Mouse (Mus musculus) layer of hippocampus, postnatal 36 days (tissue): Measurements from ENCODE around the gene Tmem238. TPM values are rescaled to one million over a fixed set of nuclear protein-coding genes. Genes with fewer than 3 reads are reported as not detected.

ENCODE experiments used
- DNase-seq, 2 experiments: peaks; one replicate each; pipeline ENCODE4 v3.0.0; 2022
- total RNA-seq, 2 experiments: library from RNA; stranded (reverse); gene quantifications; 2 replicates each; pipeline ENCODE4 v1.2.3; 2021

Tmem238 gene
- total RNA-seq, 2 experiments from 2014 or later = 1.4 to 2.0 TPM

DNA sequence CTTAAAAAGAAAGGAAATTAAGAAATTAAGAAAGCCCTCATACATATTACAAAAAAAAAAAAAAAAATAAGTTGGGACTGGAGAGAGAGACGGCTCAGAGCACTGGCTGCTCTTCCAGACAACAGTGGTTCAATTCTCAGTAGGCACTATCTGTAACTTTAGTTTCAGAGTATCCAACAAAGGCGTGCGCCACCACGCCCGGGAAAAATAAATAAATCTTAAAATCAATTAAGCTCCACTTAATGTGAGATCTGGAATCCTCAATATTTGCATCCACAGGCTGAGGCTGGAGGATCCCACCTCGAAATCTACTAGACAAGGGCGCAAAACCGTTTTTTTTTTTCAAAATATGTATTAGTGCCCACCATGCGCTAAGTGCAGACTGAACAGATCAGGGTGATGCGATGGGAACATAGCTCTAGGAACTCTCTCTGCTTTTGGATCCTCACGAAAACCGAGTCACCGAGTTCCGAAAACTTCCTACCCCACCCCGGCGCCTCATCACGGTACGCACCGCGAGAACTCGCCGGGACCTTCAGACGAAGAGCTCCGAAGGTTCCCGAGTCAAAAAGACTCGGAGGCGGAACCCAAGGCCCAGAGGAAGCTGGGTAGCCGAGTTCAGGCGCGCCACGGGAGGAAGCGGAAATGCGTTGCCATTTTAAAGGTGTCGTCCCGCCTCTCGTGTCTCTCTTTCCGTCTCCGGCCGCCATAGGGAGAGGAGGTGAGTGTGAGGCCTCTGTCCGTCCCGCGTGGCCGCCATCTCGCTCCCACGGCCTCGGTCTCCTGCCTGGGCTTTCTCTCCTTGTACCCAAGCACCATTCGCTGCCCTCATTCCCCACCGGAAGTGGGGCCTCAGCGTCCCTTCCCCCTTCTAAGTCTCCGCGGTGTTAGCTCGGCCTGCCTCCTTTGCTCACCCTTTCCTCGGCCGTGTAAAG, 3.1 kb upstream of the Tmem238 start, which contains the start of gene Rpl28:
Gene Rpl28 (plus strand): TSS at position 597 of the 935 bp plus-strand sequence.
- peak; percentile 94 to 95 for DNase-seq

GRCm38 (mm10) chr7:4788499-4789435, 689 bp downstream of the Tmem238 start:
- DNase-seq = peak; percentile 65 to 66

DNA sequence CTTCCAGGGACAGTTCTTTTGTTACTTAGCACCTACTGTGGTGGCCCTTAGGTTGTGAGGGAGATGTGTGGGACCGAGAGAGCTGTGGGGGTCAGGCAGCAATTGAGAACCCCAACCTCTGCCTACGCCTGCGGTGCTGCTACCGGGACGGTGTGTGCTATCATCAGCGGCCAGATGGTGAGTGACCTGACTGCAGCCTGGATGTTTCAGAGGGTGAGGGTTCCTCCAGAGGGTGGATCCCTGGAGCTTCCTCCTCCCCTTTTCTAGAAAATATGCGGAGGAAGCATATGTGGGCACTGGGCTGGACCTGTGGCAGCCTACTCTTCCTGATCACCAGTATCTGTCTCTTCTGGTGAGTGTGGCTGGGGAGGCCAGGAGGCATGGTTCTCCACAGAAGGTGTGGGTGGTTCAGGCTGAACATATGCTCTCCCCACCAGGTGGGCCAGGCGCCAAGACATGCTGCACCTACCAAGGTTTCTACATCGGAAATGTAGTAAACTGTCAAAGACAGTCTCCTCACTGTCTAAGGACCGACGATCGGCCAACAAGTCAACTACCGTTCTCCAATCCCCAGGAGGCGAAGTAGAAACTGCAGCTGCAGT, 5.7 kb downstream of the Tmem238 start:
- DNase-seq = no peak

- DNase-seq = no peak
These were observed 6.7 kb downstream of the Tmem238 start, which contains the start of the genes Il11 and Tmem190 for GRCm38 (mm10) chr7:4782759-4783158. Il11 (minus strand) TSS chr7:4782859. Tmem190 (plus strand) TSS chr7:4782937.

DNA sequence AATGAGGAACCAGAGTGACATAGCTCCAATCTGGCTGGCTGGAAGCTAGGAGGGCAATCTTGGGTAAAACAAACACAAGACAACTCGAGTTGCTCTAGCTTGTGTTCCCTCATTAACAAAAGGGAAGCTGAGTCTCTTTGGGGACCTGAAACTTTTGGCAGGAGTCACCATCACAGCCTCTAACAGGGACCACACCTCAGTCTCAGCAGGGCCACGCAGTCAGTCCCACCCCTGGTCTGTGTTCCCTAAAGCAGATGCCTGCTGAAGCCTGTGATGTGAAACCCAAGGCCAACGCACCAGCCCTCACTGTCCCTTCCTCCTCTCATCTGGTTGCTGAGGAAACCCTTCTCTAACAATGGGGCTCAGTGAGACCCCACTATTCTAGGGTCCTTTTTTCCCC, 7.3 kb downstream of the Tmem238 start:
- no peak for DNase-seq

DNA sequence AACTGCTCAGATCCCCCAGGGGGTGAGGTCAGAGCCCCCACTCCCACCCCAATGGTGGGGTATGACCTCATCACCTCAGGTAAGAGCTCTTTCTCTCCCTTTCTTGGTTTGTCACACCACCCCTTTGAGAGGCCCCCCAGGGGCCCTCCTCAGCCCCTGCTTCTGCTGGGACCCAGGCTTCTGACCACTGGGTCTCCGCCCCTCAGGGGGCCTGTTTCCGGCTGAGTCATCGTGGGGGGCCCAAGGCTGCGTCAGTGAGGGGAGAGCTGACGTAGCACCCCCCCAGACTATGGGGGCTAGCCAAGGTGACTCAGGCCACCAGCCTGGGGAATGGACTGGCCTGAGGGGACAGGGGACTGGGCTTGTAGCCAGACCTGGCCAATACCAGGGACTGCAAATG, 9.5 kb downstream of the Tmem238 start:
- no peak for DNase-seq

- DNase-seq = no peak
These were observed 11.4 kb downstream of the Tmem238 start for GRCm38 (mm10) chr7:4777851-4778637.

DNA sequence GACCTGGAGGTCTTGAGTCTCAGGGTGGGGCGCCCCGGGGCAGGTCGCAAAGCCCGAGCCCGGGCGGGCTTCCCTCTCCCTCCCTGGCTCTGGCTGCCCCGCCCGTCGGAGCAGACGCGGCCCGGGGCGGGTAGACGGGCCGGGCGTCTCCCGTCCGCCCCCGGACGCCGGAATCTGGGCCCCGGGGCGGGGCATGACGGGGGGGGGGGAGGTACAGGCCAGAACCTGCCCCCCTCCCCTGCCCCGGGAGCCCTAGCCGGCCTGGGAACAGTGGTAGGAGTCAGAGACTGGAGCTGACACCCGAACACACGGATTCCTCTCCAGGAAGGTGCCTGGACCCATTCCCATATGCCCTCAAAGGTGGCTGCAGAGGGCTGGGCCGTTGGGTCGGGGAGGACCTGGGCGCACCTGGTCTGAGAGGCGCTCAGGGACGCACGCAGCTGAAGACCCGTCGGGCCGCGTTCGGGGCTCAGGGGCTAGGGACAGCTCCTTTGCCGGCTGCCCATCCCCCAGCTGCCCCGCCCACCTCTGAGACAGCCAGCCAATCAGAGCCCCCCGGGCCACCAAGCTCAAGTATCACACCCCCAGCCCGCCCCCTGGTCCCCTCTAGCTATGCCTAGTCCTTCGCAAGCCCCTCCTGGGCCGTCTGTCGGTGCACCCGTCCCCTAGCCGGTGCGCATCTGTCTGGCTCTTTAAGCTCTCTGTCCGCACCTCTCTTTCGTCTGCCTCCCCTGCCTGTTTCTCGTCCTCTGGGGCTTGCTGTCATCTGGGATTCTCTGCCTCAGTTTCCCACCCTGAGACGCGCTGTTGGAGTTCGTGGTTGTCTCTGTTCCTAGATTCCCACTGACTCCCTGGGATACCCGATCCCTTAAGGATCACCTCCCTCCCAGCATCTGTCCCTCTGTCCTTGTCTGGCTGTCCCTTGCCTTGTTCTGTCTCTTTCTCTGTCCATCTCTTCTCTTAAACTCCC, 12.3 kb downstream of the Tmem238 start:
- no peak for DNase-seq

DNA sequence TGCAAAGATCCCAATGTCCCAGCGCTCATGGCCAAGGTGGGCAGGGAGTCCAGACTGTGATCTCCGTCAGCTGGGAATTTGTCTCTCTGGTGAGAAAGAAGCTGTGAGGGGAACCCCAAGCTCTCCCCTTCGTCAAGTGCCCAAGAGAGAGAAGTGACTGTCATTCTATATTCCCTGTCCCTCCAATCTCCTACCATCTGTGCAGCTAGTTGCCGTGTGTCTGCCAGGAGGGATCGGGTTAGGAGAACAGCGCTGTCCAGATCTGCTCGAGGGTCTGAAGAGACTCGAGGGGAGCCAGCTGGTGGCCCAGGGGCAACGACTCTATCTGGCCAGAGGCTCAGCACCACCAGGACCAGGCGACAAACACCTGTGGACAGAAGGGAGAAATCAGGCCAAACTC, 13.3 kb downstream of the Tmem238 start:
- DNase-seq = no peak

- DNase-seq = no peak
These were observed 18.3 kb downstream of the Tmem238 start, which contains the start of gene Fam71e2 for GRCm38 (mm10) chr7:4771202-4771601. Fam71e2 (minus strand) TSS chr7:4771302.

DNA sequence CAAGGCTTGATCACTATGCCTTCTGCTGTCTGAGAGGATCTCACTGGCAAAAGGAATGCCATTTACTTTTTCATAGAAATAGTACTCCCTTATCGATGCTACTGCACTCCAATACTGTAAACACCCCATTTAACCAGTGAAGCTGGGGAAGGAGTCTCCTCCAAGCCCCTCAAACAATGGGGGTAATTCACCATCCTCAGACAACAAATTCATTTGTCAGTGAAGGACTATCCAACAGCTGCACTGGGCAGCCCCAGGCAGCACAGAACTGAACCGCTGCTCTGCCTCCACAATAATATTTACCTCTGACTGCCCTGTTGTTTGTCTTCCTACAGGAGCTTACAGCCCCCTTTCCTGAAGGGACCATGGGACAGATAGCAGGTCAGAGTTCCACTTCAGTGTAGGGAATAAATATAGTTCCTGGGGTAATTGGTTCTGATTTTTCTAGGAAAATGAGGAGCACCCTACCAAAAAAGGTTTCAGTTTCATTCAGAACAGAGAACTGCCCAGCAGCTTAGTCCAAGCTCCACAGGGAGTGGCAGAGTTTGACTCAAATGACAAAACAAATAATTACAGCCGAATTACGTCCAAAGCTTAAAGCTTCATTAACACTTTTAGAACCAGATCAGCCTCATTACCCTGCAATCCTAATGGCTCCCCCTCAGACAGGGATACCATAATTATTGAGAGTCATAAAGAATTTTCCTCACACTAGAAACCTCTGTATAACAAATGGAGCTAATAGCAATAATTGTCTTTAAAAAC, 24.3 kb downstream of the Tmem238 start:
- DNase-seq = no peak

DNA sequence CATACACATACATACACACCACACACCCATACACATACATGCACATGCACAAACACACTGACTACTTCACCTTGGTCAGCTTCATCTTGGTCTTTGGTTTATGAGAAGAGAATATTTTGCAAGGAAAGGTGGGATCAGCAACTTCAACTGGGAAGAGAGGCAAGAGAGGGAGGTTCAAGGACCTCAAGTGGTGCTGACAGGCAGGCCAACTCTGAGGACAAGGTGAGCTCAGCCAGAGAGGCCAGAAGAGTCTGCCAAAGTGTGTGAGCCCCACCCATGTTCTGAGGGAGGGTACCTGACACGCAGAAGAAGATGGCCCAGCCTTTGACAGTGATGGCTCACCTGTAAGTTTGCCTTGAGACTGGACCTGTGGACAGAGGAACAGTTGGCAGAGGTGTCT, 29.8 kb downstream of the Tmem238 start:
- DNase-seq = no peak

GRCm38 (mm10) chr7:4752821-4753570, 36.5 kb downstream of the Tmem238 start, which contains the start of gene Cox6b2:
Cox6b2 (minus strand) TSS chr7:4753094.
- DNase-seq = peak in 1 of 2 experiments; percentile 44

DNA sequence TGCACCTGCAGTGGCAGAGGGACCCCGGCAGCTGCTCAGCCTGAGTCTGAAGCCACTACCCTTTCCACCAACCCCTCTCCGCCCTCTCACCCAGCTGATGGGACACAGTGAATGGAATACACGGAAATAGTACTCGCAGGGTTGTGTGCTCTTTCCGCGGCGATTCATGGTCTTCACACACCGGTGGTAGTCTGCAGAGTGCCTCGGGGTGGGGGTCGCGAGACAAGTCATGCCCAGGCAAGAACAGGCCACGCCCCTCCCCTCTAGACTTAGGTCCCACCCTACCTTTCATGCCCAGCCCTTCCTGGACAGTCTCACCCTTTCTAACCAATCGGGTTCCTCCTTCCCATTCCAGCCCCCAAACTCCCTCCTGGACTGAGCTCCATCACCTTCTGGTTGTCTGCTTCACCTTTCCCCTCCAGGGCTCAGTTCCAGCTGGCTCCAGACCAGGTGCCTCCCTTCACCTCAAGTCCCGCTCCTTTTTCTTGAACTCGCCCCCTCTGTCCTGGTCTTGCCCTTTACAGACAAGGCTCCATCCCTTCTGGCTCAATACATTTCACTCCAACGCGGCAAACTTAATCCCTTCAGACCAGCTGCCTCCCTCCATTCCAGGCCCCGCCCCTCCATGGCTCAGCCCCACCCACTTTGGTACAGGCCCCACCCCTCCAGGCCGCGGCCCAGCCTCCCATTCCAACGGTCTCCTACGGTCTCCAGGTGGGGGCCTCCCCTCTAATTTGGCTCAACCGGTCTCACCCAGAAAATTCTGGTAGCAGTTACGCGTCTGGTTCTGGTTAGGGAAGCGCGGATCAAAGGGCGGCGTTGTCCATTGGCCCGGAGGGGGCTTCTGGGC, 37.3 kb downstream of the Tmem238 start:
- DNase-seq = no peak

- no peak for DNase-seq
These were observed 40.3 kb downstream of the Tmem238 start for GRCm38 (mm10) chr7:4749169-4749568.

GRCm38 (mm10) chr7:4748321-4748720, 41.1 kb downstream of the Tmem238 start:
- DNase-seq = no peak

DNA sequence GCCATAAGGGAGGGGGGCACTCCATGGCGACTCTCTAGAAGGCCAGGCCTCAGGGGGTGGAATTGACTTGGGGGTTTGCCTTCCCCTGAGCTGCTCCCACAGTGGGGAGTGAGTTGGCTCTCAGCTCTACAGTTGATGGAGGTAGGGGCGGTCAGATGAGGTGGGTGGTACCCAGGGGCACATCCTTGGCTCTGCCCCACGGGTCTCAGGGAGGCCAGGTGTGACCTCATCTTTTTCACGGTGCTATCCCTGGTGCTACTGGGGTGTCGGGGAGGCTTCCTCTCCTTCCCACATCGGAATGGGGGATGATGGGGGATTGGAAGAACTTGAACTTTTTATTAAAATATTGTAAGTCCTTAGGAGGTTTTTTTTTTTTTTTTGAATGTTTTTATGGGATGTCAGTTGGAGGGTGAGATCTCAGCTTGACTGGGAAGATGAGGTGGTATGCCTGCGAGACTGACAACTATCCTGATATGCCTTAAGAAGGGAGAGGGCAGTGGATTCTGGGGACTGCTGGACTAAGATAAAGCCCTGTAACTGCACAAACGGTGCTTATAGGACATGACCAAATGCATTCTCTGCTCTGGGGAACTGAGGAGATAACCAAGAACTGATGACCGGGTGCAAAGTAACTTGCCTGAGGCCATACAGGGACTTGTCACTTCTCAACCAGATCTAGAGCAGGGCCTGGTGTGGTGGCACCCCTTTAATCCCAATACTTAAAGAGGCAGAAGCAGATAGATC, 42.1 kb downstream of the Tmem238 start:
- no peak for DNase-seq
